Mouse (Mus musculus): ENCODE measurements around the gene Nicn1. TPM values are rescaled to one million over a fixed set of nuclear protein-coding genes. Genes with fewer than 3 reads are reported as not detected.
A peak's percentile ranks its signal among the peaks of the same experiment; 100 is the strongest.
"Not testable (repeated sequence)": the region's sequence is repeated elsewhere in the genome, so short reads cannot be mapped to it uniquely, and the experiment has no call there.

The Nicn1 gene
- total and polyA plus RNA-seq, 3 experiments = 7.4 to 12.9 (median 9.7) TPM

GRCm38 (mm10) chr9:108266261-108266935 is 23.8 kb upstream of the Nicn1 start:
- TF ChIP-seq ZNF384 (IDR thresholded peaks at IDR 0.05; ENCODE audit: low read depth, low read length) (0 out of 2 replicates have a peak, but pooled peaks have one; percentile 26), CHD2 (IDR thresholded peaks at IDR 0.05; ENCODE audit: low read length) (no peak), UBTF (IDR thresholded peaks at IDR 0.05; ENCODE audit: low read depth, low read length) (no peak), BHLHE40 (IDR thresholded peaks at IDR 0.05; ENCODE audit: low read depth, low read length) (peak; percentile 45)
- dilution Hi-C loops (cut with MboI; ENCODE audit: extremely low pct_ligation_motif_present, extremely low pct_unique_long_range_greater_than_20kb, low sequenced_read_pairs) = no loop called here
- no peak overlapping the region for H3K4me3 ChIP-seq (replicated peaks in 1 of 3; ENCODE audit: low read depth in 2 of 3, low read length in 2 of 3, poor library complexity in 1 of 3)

GRCm38 (mm10) chr9:108267691-108268090 is 22.5 kb upstream of the Nicn1 start:
- Histone ChIP-seq H3K36me3 (replicated peaks in 1 of 2; ENCODE audit: control insufficient read depth in 1 of 2, insufficient read depth in 1 of 2, low read length in 1 of 2) (no peaks in the 10 kb centered on the region), H3K4me2 (ENCODE audit: insufficient read depth, low read depth, poor library complexity, severe bottlenecking) (no peak overlapping the region), H3K4me1 (ENCODE audit: control insufficient read depth in 1 of 2, insufficient read depth in 2 of 2) (peaks cover 3 to 21% of the 10 kb centered on the region in 2 experiments; a peak in 3 of 4 replicates), H3K4me3 (replicated peaks in 1 of 3; ENCODE audit: low read depth in 2 of 3, low read length in 2 of 3, poor library complexity in 1 of 3) (no peak overlapping the region), H3K27me3 (replicated peaks) (peaks cover 22% of the 10 kb centered on the region), H3K79me2 (replicated peaks; ENCODE audit: control insufficient read depth, extremely low read depth, insufficient read depth, poor library complexity, severe bottlenecking) (no peaks in the 10 kb centered on the region), H3K9me3 (replicated peaks; ENCODE audit: low read length) (no peaks in the 10 kb centered on the region), H3K27ac (ENCODE audit: insufficient read depth, low read depth) (no peak overlapping the region), H3K9ac (ENCODE audit: insufficient read depth, low read depth) (no peak overlapping the region)
- no peak for DNase-seq (ENCODE audit: extremely low read depth)
- TF ChIP-seq MAFK (IDR thresholded peaks at IDR 0.05; ENCODE audit: insufficient replicate concordance, low read length) (no peak), USF1 (IDR thresholded peaks at IDR 0.05; ENCODE audit: low read depth, low read length) (no peak), NRF1 (IDR thresholded peaks at IDR 0.05; ENCODE audit: low read depth, low read length) (no peak), KAT2A (IDR thresholded peaks at IDR 0.05; ENCODE audit: insufficient replicate concordance, low read length) (no peak), POLR2A (IDR thresholded peaks at IDR 0.05; ENCODE audit: low read depth, low read length) (no peak), UBTF (IDR thresholded peaks at IDR 0.05; ENCODE audit: low read depth, low read length) (no peak), CHD1 (IDR thresholded peaks at IDR 0.05; ENCODE audit: low read depth, low read length) (no peak), ELF1 (IDR thresholded peaks at IDR 0.05; ENCODE audit: low read depth, low read length) (no peak), JUND (conservative IDR thresholded peaks at IDR 0.05; ENCODE audit: low read depth, low read length) (no peak)
- dilution Hi-C loops (cut with MboI; ENCODE audit: extremely low pct_ligation_motif_present, extremely low pct_unique_long_range_greater_than_20kb, low sequenced_read_pairs) (no loop called here), in situ Hi-C loops (cut with MboI; ENCODE audit: low pct_ligation_motif_present, low pct_unique_long_range_greater_than_20kb, low sequenced_read_pairs) (no loop called here)

More at GRCm38 (mm10) chr9:108266261-108266935, 23.8 kb upstream of the Nicn1 start:
- Histone ChIP-seq H3K9me3 (replicated peaks; ENCODE audit: low read length) (no peaks in the 10 kb centered on the region), H3K9ac (ENCODE audit: insufficient read depth, low read depth) (no peak overlapping the region), H3K4me1 (ENCODE audit: control insufficient read depth in 1 of 2, insufficient read depth in 2 of 2) (peaks cover 4 to 27% of the 10 kb centered on the region in 2 experiments), H3K79me2 (replicated peaks; ENCODE audit: control insufficient read depth, extremely low read depth, insufficient read depth, poor library complexity, severe bottlenecking) (no peaks in the 10 kb centered on the region), H3K27ac (ENCODE audit: insufficient read depth, low read depth) (no peak overlapping the region), H3K36me3 (replicated peaks in 1 of 2; ENCODE audit: control insufficient read depth in 1 of 2, insufficient read depth in 1 of 2, low read length in 1 of 2) (no peaks in the 10 kb centered on the region), H3K4me2 (ENCODE audit: insufficient read depth, low read depth, poor library complexity, severe bottlenecking) (no peak overlapping the region), H3K27me3 (replicated peaks) (peaks cover 16% of the 10 kb centered on the region)
- DNase-seq (ENCODE audit: extremely low read depth) = no peak
- in situ Hi-C loops (cut with MboI; ENCODE audit: low pct_ligation_motif_present, low pct_unique_long_range_greater_than_20kb, low sequenced_read_pairs) = no loop called here

GRCm38 (mm10) chr9:108268701-108269100 is 21.5 kb upstream of the Nicn1 start:
- Histone ChIP-seq H3K4me1 (ENCODE audit: control insufficient read depth in 1 of 2, insufficient read depth in 2 of 2) (peaks cover 3 to 17% of the 10 kb centered on the region in 2 experiments; a peak in 3 of 4 replicates), H3K27me3 (replicated peaks) (peaks cover 29% of the 10 kb centered on the region)
- dilution Hi-C loops (cut with MboI; ENCODE audit: extremely low pct_ligation_motif_present, extremely low pct_unique_long_range_greater_than_20kb, low sequenced_read_pairs); H3K4me3 ChIP-seq (replicated peaks in 1 of 3; ENCODE audit: low read depth in 2 of 3, low read length in 2 of 3, poor library complexity in 1 of 3); H3K9ac ChIP-seq (ENCODE audit: insufficient read depth, low read depth); in situ Hi-C loops (cut with MboI; ENCODE audit: low pct_ligation_motif_present, low pct_unique_long_range_greater_than_20kb, low sequenced_read_pairs); H3K79me2 ChIP-seq (replicated peaks; ENCODE audit: control insufficient read depth, extremely low read depth, insufficient read depth, poor library complexity, severe bottlenecking); DNase-seq (ENCODE audit: extremely low read depth); H3K36me3 ChIP-seq (replicated peaks in 1 of 2; ENCODE audit: control insufficient read depth in 1 of 2, insufficient read depth in 1 of 2, low read length in 1 of 2); H3K4me2 ChIP-seq (ENCODE audit: insufficient read depth, low read depth, poor library complexity, severe bottlenecking); H3K27ac ChIP-seq (ENCODE audit: insufficient read depth, low read depth); H3K9me3 ChIP-seq (replicated peaks; ENCODE audit: low read length): not testable (repeated sequence)

All from CH12.LX (cell line).